Mouse (Mus musculus) thymus, adult 2 months (tissue): ENCODE data around the gene Pgls.

Experiments
- CTCF ChIP-seq: fragments of 200-500 bp; IDR thresholded peaks from 2 replicates; pipeline ENCODE4 v1.5.1; 2012; ENCODE audit warnings: mild to moderate bottlenecking, control low read depth, low read length, moderate library complexity, borderline replicate concordance; ENCODE audit not compliant: control insufficient read depth, poor library complexity, insufficient read depth; ENCODE audit errors: extremely low read depth
- POLR2A ChIP-seq: fragments of 200-500 bp; IDR thresholded peaks from 2 replicates; pipeline ENCODE4 v1.6.1; 2012; ENCODE audit warnings: mild to moderate bottlenecking, low read length, control low read depth, moderate library complexity; ENCODE audit not compliant: control insufficient read depth, poor library complexity, insufficient read depth; ENCODE audit errors: extremely low read depth

DNA sequence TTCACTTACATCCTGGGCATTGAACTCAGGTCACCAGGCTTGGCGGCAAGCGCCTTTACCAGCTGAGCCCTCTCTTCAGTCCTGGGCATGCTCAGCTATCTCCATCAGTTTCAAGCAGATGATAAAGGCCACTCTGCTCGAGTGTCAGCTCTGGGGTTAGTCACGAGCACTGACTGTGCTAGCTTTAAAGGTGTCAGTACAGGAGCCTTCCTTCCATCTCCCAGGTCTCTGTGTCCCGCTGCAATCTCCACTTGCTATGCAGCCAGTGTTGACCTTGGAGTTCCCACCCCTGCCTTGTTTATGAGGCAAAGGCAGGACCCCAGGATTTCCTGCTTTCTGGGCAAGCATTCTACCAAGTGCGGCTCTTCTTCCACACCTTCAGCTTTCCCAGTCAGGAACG is 24.4 kb upstream of the Pgls start:
- no peak for TF ChIP-seq CTCF
- TF ChIP-seq POLR2A, result no peak
